Mouse (Mus musculus): ENCODE results near the gene Astn2.

Gene Astn2

DNA sequence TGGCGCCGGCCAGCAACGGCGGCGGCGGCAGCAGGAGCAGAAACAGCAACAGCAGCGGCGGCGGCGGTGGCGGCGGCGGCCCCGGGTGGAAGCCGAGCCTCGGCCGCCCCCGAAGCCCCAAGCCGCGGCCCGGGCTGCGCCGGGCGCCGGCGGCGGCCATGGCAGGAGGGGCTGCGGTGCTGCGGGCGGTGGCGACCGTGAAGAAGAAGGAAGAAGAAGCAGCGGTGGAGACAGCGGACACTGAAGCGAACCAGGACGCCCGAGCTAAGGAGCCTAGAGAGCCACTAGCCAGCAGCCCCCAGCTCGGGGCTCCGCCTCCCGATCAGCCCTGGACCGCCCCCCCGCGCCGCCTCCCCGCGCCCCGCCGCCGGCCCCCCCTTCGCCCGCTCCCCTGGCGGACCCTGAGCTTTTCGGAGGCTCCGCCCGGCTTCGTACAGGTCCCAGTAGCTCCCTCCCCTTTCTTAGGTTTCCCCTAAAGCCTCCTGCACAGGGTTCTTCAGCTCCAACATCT lies at the start of gene Astn2:
Astn2 (minus strand) TSS at position 411 of the 511 bp plus-strand sequence.
- no peak for DNase-seq (ENCODE audit: low spot score)

- no peak for DNase-seq (ENCODE audit: low spot score)
Measured at GRCm38 (mm10) chr4:66450115-66450514, 45.7 kb upstream of the Astn2 start.

- no peak for DNase-seq (ENCODE audit: low spot score)
Measured at GRCm38 (mm10) chr4:66431256-66431655, 26.8 kb upstream of the Astn2 start.

DNA sequence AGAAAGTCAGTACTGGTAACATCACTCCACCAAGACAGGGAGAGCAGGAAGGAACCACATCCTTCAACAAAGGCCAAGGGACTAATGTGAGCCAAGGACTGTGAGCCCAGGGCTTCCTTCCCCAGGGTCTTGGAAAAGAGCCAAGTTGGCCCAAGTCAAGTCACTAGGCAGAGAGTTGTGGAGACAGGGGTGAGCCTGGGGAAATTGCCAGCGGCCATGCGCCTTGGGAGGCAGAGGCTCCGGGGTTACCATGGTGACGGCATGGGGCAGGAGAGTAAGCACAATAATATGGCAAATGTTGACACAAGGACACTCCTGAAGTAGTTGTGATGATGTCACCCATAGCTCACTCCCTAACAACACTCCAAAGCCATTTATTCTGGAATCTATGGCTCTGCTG lies 21.4 kb upstream of the Astn2 start:
- no peak for DNase-seq (ENCODE audit: low spot score)

DNA sequence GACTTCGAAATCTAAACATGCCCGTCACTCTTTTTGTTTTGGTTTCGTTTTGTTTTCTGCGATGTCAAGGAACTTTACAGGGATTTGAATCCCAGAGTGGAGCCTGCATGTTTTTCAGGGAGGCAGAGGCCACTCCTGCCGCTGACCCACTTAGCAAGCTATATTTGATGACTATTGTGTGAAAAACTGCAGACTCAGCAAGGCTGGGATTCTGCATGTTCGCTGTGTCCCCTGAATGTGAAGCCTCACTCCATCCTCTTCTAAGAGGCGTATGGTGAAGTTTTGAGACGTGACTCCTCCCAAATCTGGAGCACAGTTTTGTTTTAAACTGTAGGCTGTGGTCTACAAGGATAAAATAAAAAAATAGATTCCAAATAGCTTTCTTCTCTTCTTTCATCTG lies 10.4 kb upstream of the Astn2 start:
- DNase-seq (ENCODE audit: low spot score), result no peak

GRCm38 (mm10) chr4:66405086-66405485 lies 675 bp upstream of the Astn2 start:
- no peak for DNase-seq (ENCODE audit: low spot score)

DNA sequence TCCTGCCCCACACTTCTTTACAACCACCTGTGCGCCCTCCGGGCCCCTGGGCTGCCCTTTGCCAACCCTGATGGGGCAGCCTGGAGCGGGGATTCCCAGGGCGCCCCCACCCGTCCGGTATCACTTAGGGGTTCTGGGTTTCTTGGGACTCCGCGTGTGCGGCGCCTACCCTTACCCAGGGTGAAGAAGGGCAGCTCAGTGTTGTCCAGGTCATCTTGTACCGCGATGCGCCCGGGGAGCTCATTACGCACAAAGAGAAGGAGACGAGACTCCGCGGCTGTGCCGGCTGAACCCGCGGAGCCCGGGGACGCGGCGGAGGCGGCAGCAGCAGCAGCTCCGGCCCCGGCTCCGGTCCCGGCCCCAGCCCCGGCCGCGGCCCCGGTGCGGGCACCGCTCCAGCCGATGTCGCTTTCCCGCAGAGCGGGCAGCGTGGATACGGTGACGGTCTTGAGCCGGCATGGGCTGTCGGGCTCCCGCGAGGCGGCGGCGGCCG lies 657 bp downstream of the Astn2 start:
- DNase-seq (ENCODE audit: low spot score), result no peak

- DNase-seq (ENCODE audit: low spot score), result no peak
Measured at GRCm38 (mm10) chr4:66403116-66403707, 1.2 kb downstream of the Astn2 start.

- DNase-seq (ENCODE audit: low spot score), result no peak
Measured at GRCm38 (mm10) chr4:66402611-66403010, 1.8 kb downstream of the Astn2 start.

DNA sequence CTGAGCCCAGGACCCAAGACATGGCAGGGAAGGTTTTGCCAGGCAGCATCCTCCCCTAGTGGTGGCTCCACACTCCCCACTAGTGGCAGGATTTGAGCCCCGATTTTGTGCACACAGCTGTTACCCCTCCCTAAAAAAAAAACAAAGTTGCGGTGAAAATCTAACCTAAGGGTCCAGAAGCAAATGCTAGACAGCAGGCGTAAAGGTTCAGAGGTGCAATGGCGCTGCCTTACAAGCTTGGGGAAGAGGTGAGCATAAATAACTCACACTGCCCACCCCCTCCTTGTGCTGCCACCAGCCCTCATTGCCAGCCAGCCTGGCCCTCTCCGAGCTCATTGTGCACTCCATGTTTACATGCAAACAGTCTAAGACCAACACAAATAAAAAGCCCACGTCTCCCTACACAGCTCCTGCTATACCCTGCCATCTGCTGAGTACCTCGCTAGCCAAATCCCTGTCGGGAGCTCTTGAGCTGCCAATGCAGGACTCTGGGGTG lies 3.2 kb downstream of the Astn2 start:
- no peak for DNase-seq (ENCODE audit: low spot score)

GRCm38 (mm10) chr4:66399066-66399465 lies 5.3 kb downstream of the Astn2 start:
- DNase-seq (ENCODE audit: low spot score), result no peak

DNA sequence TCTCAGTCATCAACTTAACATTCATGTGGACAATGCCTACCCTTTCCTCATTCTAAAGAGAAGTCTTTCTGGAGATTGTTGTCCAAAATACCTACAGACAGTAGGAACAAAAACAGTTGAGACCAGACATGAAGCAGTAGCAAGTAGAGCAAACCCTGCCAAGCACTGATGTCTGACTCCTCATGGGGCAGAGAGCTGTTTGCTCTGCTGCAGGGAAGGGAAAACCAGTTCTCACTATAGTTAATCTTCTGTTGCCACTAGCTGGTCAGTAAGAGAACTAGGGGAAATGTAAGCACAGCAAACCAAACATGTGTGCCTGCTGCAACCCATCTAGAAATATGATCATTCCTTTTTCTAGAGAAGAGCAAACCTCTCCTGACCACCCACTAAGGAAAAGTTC lies 7.2 kb downstream of the Astn2 start:
- no peak for DNase-seq (ENCODE audit: low spot score)

- DNase-seq (ENCODE audit: low spot score), result no peak
Measured at GRCm38 (mm10) chr4:66393294-66393693, 11.1 kb downstream of the Astn2 start.

DNA sequence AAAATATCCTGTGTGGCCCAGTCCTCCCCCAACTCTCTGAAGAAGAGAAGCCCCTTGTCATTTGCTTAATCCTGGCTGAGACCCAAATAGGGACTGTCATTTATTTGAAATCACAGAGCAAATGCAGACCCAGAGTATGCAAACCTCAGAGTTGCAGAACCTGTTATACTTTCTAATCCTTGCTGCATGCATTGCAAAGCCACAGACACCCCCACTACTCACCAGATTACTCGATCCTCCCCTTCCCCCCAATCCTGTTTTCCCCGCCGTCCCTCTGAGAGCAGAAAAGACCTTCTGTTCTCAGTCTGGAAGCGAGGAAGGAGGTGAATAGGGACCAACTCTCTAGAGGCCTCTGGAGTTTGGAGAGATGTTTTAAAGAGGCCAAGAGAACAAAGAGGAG lies 13.9 kb downstream of the Astn2 start:
- no peak for DNase-seq (ENCODE audit: low spot score)

DNA sequence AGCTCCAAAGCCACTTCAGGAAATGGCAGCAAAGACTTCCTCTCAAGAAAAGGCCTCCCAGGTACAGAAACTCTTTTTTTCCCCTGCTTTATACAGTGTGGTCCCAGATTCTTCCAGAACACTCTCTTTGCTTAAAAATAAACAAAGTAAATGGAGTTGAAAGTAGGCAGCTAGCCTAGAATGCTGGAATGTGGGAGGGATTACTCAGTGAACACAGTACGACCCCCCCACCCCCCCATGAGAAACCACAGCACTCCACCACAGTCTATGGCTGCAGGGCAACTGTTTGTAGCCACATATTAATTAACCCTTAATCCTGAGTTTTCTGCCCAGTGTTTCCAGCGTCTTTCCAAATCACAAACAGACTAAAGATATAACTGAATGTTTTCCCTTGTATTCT lies 25.8 kb downstream of the Astn2 start:
- DNase-seq (ENCODE audit: low spot score), result no peak

- no peak for DNase-seq (ENCODE audit: low spot score)
Measured at GRCm38 (mm10) chr4:66370557-66371071, 33.8 kb downstream of the Astn2 start.

DNA sequence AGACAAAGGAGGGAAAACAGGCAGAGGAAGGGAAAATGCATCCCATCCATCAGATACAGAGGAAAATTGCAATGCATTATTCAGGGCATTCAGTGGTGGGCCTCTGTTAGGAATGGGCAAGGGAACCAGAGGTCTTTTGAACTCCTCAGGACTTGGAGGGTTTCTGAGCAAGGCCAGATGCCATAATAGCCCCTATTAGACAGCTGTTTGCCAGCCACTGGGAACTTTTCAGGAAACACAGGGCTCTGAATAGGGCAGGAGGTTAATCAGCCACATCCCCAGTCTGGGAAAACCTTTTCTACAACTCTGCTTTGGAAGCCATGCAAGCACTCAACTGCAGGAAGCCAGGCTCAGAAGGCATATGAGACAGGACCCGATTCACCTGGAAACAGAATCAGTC lies 38.9 kb downstream of the Astn2 start:
- DNase-seq (ENCODE audit: low spot score), result no peak

GRCm38 (mm10) chr4:66344632-66345031 lies 59.8 kb downstream of the Astn2 start:
- no peak for DNase-seq (ENCODE audit: low spot score)

DNA sequence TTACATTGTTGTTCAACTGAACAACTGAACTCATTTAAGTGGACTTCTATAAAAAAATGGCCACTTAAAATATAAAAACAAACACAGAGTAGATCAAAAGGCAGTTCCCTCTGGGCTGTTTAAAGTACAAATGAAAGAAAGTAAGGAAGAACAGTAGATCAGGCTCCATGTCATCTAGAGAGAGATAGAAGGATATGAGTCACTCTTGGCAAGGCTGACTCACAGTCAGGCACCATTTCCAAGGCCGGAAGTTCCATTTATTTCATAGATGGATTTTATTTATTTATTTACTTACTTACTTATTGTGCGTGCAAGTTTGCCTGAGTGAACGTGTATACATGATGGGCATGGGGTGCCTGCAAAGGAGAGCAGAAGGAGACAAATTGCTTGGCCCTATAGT lies 67.0 kb downstream of the Astn2 start:
- no peak for DNase-seq (ENCODE audit: low spot score)

DNA sequence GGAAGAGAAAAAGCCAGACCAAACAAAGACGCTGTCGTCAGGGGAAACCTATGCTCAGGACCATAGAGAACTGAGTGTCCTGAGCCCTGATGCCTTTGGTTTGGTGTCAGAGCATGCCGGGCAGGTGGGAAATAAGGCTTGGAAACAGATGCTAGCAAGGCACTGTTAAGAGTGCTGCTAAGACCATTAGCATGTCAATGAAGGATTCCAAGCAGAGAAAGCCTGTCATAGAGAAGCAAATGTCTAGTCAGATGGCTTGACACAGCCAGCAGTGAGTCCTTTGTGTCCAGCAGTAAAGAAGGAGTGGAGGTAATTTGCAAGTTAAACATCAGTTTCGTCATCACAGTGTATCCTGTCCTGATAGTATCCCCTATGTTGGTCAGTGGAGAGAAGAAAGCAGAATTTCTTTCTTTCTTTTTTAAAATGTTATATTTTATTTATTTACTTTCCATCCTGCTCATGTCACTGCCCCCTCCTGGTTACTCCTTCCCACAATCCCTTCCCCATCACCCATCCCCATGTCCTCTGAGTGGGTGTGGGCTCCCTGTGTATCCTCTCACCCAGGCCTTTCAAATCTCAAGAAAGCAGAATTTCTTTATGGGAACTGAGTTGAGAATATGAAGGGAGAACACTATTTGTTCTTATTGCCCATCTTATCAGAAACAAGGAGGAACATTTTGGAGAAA lies 73.7 kb downstream of the Astn2 start:
- DNase-seq (ENCODE audit: low spot score), result no peak

DNA sequence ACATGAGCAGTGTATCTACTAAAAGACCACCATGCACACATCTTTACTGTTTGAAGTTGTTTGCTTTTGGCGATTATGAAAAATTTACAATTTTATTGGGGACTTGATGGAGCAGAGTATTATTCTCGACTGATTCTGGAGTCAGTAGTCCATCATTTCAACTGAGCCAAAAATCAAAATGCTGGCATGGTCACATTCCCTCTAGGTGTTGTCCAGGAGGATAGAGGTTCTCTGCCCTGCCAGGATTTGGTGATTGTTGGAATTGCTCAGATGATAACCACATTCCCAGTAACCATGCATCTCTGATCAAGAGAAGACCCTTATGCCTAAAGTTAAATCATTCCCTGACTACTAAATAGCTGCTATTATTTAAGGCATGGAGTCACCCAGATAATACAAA lies 83.4 kb downstream of the Astn2 start:
- no peak for DNase-seq (ENCODE audit: low spot score)

- no peak for DNase-seq (ENCODE audit: low spot score)
Measured at GRCm38 (mm10) chr4:66314806-66315484, 89.5 kb downstream of the Astn2 start.

DNA sequence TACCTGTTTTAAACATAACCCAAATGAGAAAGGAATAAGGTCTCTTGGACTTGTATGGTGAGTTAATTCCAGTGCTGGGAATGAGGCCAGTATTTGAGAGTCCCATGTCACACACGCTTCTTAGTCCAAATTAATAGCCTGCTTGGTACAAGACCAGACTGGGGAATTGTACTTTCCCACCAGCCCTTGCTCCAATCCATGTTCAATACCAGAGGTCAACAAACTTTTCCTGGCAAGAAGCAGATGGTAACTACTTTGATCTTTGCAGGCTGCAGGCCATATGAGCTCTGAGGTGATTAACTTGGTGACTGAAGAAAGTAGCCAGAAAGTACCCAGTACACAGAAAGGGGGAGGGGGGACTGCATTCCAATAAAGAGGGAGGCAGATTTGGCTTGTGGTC lies 91.7 kb downstream of the Astn2 start:
- DNase-seq (ENCODE audit: low spot score), result no peak

Data from T-cell, adult 2 months (primary cell).